Comparison of ENCODE assay signal across 9 mouse cellular contexts in genomic region chr11:4974376-4975122, GRCm38 (mm10). TPM values are rescaled to one million over a fixed set of nuclear protein-coding genes. Genes with fewer than 3 reads are reported as not detected.
DNase-seq lines count a peak whose midpoint lies in the region; ATAC-seq and TF ChIP-seq lines count a peak whose summit lies in the region.
"Had no signal": no experiment of that assay in that cellular context is flagged by ENCODE, and none has a peak within 500 bp of the region (broad histone marks: within the 10 kb centered on the region; RNA-seq: fewer than 3 reads in every experiment).

No protein-coding gene starts in this region.

- no peaks in the 10 kb centered on the region for H3K27me3 ChIP-seq in midbrain, embryonic 15.5 days (replicated peaks)
- no peaks in the 10 kb centered on the region for H3K27me3 ChIP-seq in midbrain, embryonic 14.5 days (ENCODE audit: control insufficient read depth, insufficient read depth, low read length)
- H3K27me3 ChIP-seq in kidney, embryonic 14.5 days (ENCODE audit: control insufficient read depth, insufficient read depth, low read length) = no peaks in the 10 kb centered on the region
- no peaks in the 10 kb centered on the region for H3K27me3 ChIP-seq in thymus, adult 2 months (ENCODE audit: control insufficient read depth, insufficient read depth, low read length)

- no peak for DNase-seq in midbrain, embryonic 14.5 days
- DNase-seq in lung, adult 2 months = peak; percentile 20
- no peak for DNase-seq in thymus, adult 2 months
- DNase-seq in thymus, postnatal 14 days = no peak

- H3K9me3 ChIP-seq in midbrain, embryonic 15.5 days = no peaks in the 10 kb centered on the region
- no peaks in the 10 kb centered on the region for H3K9me3 ChIP-seq in midbrain, embryonic 14.5 days (ENCODE audit: control insufficient read depth, low read length)
- H3K9me3 ChIP-seq in kidney, embryonic 14.5 days (ENCODE audit: control insufficient read depth, low read length) = no peaks in the 10 kb centered on the region
- H3K9me3 ChIP-seq: forebrain, embryonic 10.5 days had no signal

- no peak overlapping the region for H3K27ac ChIP-seq in midbrain, embryonic 15.5 days
- H3K27ac ChIP-seq in midbrain, embryonic 14.5 days (replicated peaks; ENCODE audit: low read depth, low read length) = no peak overlapping the region
- peak overlapping the region; percentile 30; the same call in 1 of the 2 replicates for H3K27ac ChIP-seq in kidney, embryonic 14.5 days (ENCODE audit: low read depth, low read length)
- H3K27ac ChIP-seq in thymus, adult 2 months (ENCODE audit: control insufficient read depth, insufficient read depth, low read length) = no peak overlapping the region
- H3K27ac ChIP-seq: forebrain, embryonic 10.5 days; left cerebral cortex, adult 2 months had no signal

- no peak overlapping the region for H3K9ac ChIP-seq in midbrain, embryonic 15.5 days
- H3K9ac ChIP-seq in midbrain, embryonic 14.5 days (replicated peaks; ENCODE audit: low read length) = no peak overlapping the region
- no peak overlapping the region for H3K9ac ChIP-seq in kidney, embryonic 14.5 days (ENCODE audit: low read depth, low read length)

- WGBS in midbrain, embryonic 15.5 days = 81% methylated on average over 11 of the region's 11 CpGs
- WGBS in midbrain, embryonic 14.5 days = 86% methylated on average over 11 of the region's 11 CpGs
- 68% methylated on average over 11 of the region's 11 CpGs for WGBS in kidney, embryonic 14.5 days
- 32% methylated on average over 11 of the region's 11 CpGs for WGBS in lung, adult 2 months
- WGBS in thymus, adult 2 months = 47% methylated on average over 11 of the region's 11 CpGs

- H3K4me3 ChIP-seq in midbrain, embryonic 15.5 days = no peak overlapping the region
- H3K4me3 ChIP-seq in midbrain, embryonic 14.5 days (replicated peaks; ENCODE audit: low read depth, low read length) = no peak overlapping the region
- H3K4me3 ChIP-seq in kidney, embryonic 14.5 days (ENCODE audit: low read length) = no peak overlapping the region
- H3K4me3 ChIP-seq in lung, adult 2 months (replicated peaks; ENCODE audit: extremely low read depth, low read depth, low read length) = no peak overlapping the region
- H3K4me3 ChIP-seq in thymus, adult 2 months (ENCODE audit: control insufficient read depth, insufficient read depth, low read length) = no peak overlapping the region
- H3K4me3 ChIP-seq: left cerebral cortex, adult 2 months had no signal

- no peaks in the 10 kb centered on the region for H3K4me1 ChIP-seq in midbrain, embryonic 15.5 days
- H3K4me1 ChIP-seq in midbrain, embryonic 14.5 days (ENCODE audit: control insufficient read depth, insufficient read depth, low read length) = no peaks in the 10 kb centered on the region
- 0 out of 2 replicates have a peak, but pooled peaks cover 4% of the 10 kb centered on the region for H3K4me1 ChIP-seq in kidney, embryonic 14.5 days (ENCODE audit: control insufficient read depth, insufficient read depth, low read length)
- H3K4me1 ChIP-seq in lung, adult 2 months (ENCODE audit: control insufficient read depth, insufficient read depth, low read length) = peaks cover 14% of the 10 kb centered on the region
- H3K4me1 ChIP-seq in thymus, adult 2 months (replicated peaks; ENCODE audit: control insufficient read depth, insufficient read depth, low read length) = peaks cover 6% of the 10 kb centered on the region; the same call in 1 of the 2 replicates

- TF ChIP-seq POLR2A in lung, adult 2 months (IDR thresholded peaks at IDR 0.05; ENCODE audit: borderline replicate concordance, extremely low read depth, low read depth, low read length) = no peak
- TF ChIP-seq POLR2A in thymus, adult 2 months (IDR thresholded peaks at IDR 0.05; ENCODE audit: control insufficient read depth, extremely low read depth, insufficient read depth, low read length, poor library complexity) = no peak

- no peak overlapping the region for H3K4me2 ChIP-seq in midbrain, embryonic 15.5 days
- H3K4me2 ChIP-seq in midbrain, embryonic 14.5 days (ENCODE audit: low read length) = no peak overlapping the region
- no peak overlapping the region for H3K4me2 ChIP-seq in kidney, embryonic 14.5 days (replicated peaks; ENCODE audit: low read depth, low read length)

- 0 out of 2 replicates have a peak, but pooled peaks have one; percentile 29 for ATAC-seq in midbrain, embryonic 15.5 days (replicated peaks)
- ATAC-seq in midbrain, embryonic 14.5 days (ENCODE audit: low FRiP score, low TSS enrichment) = no peak
- ATAC-seq in kidney, embryonic 14.5 days (ENCODE audit: low FRiP score, low TSS enrichment) = 0 out of 2 replicates have a peak, but pooled peaks have one; percentile 7
- no peak for ATAC-seq in inflammation-experienced regulatory T-cells, adult 6 months

- no peaks in the 10 kb centered on the region for H3K36me3 ChIP-seq in midbrain, embryonic 15.5 days (replicated peaks)
- H3K36me3 ChIP-seq in midbrain, embryonic 14.5 days (ENCODE audit: control insufficient read depth, insufficient read depth, low read length) = no peaks in the 10 kb centered on the region
- no peaks in the 10 kb centered on the region for H3K36me3 ChIP-seq in kidney, embryonic 14.5 days (ENCODE audit: control insufficient read depth, insufficient read depth, low read length)
- no peaks in the 10 kb centered on the region for H3K36me3 ChIP-seq in thymus, adult 2 months (ENCODE audit: control insufficient read depth, insufficient read depth, low read length)
- H3K36me3 ChIP-seq: forebrain, embryonic 10.5 days had no signal

- TF ChIP-seq CTCF in lung, adult 2 months (IDR thresholded peaks at IDR 0.05; ENCODE audit: insufficient read depth, low read length) = no peak
- TF ChIP-seq CTCF in thymus, adult 2 months (IDR thresholded peaks at IDR 0.05; ENCODE audit: borderline replicate concordance, control insufficient read depth, extremely low read depth, insufficient read depth, low read length, poor library complexity) = no peak

RNA-seq across cellular contexts. Expression of gene Ap1b1, which starts 12.1 kb away (rescaled TPM):
- 110 and 113 TPM in 2 replicates for polyA plus RNA-seq in midbrain, embryonic 15.5 days (2015; fragmentation: Nextera tagmentation; extraction: Ambion mirVana)
- polyA plus RNA-seq in midbrain, embryonic 14.5 days (2014; fragmentation: Nextera tagmentation; extraction: Ambion mirVana) = 84.7 and 96.5 TPM in 2 replicates
- polyA plus RNA-seq in kidney, embryonic 14.5 days (2014; fragmentation: Nextera tagmentation; extraction: Ambion mirVana) = 35.1 and 62.6 TPM in 2 replicates
- polyA plus RNA-seq in lung, adult 2 months (2012; rRNA removed) = 53.9 and 76.0 TPM in 2 replicates
- polyA plus RNA-seq in thymus, adult 2 months (2012; rRNA removed) = 129 and 140 TPM in 2 replicates
- 10 to 100 TPM; 48.9 to 55.5 (median 50.0) TPM for polyA plus RNA-seq in inflammation-experienced regulatory T-cells, adult 6 months (2017; shearing (Covaris generic))

RNA-seq across cellular contexts. Expression of gene Nefh, which starts 26.7 kb away (rescaled TPM):
- 3.6 and 3.9 TPM in 2 replicates for polyA plus RNA-seq in midbrain, embryonic 15.5 days (2015; fragmentation: Nextera tagmentation; extraction: Ambion mirVana)
- 3.2 and 3.5 TPM in 2 replicates for polyA plus RNA-seq in midbrain, embryonic 14.5 days (2014; fragmentation: Nextera tagmentation; extraction: Ambion mirVana)
- polyA plus RNA-seq in kidney, embryonic 14.5 days (2014; fragmentation: Nextera tagmentation; extraction: Ambion mirVana) = 0.22 and 0.23 TPM in 2 replicates
- polyA plus RNA-seq in lung, adult 2 months (2012; rRNA removed) = 0.07 and 0.12 TPM in 2 replicates
- polyA plus RNA-seq in thymus, adult 2 months (2012; rRNA removed) = 2.8 and 3.7 TPM in 2 replicates
- polyA plus RNA-seq in inflammation-experienced regulatory T-cells, adult 6 months (2017; shearing (Covaris generic)) = 1 to 10 TPM; 6.4 to 7.0 (median 6.4) TPM

Comparison
In these comparisons a context has a peak if more than half of its experiments do, and no peak if none do; other contexts are left out.
1. ATAC-seq: peak in midbrain, embryonic 15.5 days (single experiment) and kidney, embryonic 14.5 days (single experiment); none in midbrain, embryonic 14.5 days (single experiment) and inflammation-experienced regulatory T-cells, adult 6 months (single experiment).